Mouse (Mus musculus) urinary bladder, adult 2 months (tissue): ENCODE results near the gene AC134908.4. TPM values are rescaled to one million over a fixed set of nuclear protein-coding genes. Genes with fewer than 3 reads are reported as not detected.

Experiments
- DNase-seq: peaks from one replicate; pipeline ENCODE4 v3.0.0; 2022; ENCODE audit warnings: low spot score
- polyA plus RNA-seq: library from polyadenylated mRNA; depleted of rRNA; stranded (reverse); fragments of >200 nt; gene quantifications from 2 replicates; pipeline ENCODE4 v1.2.3, GENCODE M21; 2012

AC134908.4 gene
- polyA plus RNA-seq, 1 experiment: not detected

DNA sequence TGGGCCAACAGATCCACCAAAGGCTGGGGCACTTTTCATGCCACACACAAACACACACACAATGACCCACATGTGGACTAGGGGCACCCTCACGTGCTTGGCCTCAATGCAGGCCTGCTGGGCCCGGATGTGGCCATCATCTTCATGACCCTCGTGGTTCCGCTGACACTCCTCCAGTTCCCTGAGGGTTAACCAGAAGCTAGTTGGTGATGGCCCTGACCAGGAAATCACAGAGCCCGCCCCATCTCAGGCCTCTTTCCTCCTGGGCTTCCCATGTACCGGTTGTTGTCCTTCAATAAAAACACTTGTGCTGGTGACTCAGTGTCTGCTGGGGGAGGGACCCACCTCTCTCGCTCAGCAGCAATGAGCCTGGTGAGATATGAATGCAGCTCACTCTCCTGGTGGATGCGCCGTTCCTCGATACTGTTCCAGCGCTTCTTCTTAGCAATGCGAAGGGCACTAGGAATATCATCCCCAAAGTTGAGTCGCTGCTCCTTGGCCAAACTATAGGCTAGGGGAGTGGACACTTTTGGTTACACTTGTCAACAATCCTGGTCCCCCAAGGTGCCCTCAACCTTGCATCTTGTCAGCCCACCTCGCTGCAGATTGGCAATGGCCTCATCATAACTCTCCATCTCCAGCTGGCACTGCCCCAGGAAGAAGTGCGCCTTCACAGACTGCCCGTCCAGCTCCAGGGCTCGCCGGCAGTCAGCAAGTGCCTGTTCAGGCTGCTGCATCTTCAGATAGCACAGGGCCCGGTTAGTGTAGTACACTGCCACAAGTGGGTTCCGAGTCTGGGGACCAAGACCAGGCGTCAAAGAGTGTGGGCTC lies 36.2 kb upstream of the AC134908.4 start:
- no peak for DNase-seq

DNA sequence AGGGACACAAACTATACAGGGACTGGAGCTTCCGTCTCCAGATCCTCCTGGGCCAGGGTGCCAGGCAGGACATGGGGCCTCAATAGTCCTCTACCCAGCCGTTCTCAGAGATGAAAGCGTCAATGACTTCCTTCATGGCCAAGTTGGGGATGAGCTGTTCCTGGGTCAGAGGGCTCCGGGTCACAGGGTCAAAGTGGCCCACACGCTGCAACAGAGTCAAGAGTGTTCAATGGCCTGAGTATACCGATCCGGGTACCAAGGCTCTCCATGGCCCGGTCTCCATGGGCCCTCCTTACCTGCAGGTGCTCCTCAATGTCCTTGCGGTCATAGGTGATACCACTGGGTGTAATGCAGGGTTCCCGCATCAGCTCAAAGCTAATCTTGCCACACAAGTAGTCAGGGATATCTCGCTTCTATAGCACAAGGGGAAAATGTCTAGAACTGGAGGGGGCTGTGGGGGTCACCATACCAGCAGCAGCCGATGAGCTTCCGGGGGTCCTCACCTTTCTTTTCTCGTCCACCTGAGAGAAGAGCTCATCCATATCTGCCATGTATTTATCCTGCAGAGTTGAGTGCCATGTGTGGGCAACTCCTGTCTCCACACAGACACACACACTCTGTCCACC lies 35.5 kb upstream of the AC134908.4 start:
- no peak for DNase-seq

DNA sequence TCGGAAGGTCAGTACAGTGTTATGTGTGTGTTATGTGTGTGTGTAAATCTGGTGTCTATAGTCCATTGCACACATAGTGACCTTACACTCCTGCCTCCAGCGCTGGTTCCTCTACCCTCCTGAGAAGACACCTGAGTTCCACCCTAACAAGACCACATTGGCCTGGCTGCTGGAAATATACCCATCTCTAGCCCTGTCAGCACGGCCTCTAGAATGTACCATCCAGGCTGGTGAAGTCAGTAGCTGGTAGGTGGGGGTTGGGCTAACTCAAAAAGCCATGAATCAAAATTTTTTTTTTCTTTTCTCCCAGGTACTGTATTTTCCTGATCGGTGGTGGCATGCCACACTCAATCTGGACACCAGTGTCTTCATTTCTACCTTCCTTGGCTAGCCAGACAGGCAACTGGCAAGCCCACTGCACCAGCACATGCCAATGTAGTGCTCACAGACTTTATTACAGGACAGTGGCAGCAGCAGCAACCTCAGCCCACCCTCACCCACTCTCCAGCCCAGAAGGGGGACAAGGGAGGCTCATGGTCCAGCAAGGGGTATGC lies 34.8 kb upstream of the AC134908.4 start:
- DNase-seq: no peak

DNA sequence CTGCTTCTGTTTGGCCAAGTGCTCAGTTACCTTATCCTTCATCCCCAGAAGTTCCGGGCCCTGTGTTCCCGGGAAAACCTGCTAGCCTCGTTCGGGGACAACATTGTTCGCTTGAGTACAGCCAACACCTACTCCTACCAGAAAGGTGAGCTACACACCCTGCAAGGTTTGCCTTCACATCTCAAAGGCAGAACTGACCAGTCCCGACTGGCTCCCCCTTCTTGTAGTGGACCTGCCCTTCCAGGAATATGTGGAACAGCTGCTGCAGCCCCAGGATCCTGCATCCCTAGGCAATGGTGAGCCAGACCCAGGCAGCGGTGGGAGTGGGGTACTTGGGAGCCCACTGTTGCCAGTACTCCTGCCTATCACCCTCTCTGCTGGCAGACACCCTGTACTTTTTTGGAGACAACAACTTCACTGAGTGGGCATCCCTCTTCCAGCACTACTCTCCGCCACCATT lies 34.1 kb upstream of the AC134908.4 start:
- DNase-seq: no peak

DNA sequence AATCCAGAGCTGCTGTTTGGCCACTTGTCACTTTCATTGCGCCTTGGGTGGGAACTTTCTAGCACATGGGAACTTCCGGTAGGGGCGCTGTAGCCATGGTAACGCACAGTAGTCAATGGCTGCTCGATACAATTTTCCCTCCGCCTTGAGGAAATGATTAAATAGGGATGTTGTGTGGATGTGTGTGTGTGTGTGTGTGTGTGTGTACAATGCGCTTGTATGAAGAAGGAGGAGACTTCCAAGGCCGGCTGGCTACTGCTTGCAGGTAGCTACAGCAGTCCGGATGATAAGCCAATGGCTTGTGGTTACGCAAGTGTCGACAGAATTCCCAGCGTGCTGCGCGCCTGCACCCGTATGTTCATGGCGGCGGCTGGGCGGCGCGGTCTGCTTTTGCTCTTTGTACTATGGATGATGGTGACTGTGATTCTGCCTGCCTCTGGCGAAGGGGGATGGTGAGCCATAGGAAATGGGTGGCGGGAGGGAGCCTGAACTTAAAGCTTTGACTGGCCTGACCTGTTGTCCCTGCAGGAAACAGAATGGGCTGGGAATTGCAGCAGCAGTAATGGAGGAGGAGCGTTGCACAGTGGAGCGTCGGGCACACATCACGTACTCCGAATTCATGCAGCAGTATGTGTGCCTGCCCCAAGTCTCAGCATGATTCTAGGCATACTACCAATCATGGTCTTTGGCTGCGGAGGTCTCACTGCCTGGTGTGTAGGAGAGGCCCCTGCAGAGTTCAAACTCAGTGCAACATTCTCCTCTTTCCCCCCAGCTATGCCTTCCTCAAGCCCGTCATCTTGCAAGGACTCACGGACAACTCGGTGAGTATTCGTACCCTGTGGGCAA lies 33.5 kb upstream of the AC134908.4 start, which contains the start of gene Jmjd8:
Jmjd8 (plus strand) TSS at position 156 of the 846 bp plus-strand sequence.
- DNase-seq: no peak

DNA sequence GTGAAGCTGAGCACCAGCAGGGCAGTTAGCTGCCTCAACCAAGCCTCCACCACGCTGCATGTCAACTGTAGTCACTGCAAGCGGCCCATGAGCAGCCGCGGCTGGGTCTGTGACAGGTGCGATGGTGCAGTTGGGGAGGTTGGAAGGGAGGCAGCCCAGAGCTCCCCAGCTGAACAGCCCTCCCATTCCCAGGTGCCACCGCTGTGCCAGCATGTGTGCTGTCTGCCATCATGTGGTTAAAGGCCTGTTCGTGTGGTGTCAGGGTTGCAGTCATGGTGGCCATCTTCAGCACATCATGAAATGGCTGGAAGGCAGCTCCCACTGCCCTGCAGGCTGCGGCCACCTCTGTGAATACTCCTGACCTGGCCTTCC lies 32.8 kb upstream of the AC134908.4 start:
- no peak for DNase-seq

DNA sequence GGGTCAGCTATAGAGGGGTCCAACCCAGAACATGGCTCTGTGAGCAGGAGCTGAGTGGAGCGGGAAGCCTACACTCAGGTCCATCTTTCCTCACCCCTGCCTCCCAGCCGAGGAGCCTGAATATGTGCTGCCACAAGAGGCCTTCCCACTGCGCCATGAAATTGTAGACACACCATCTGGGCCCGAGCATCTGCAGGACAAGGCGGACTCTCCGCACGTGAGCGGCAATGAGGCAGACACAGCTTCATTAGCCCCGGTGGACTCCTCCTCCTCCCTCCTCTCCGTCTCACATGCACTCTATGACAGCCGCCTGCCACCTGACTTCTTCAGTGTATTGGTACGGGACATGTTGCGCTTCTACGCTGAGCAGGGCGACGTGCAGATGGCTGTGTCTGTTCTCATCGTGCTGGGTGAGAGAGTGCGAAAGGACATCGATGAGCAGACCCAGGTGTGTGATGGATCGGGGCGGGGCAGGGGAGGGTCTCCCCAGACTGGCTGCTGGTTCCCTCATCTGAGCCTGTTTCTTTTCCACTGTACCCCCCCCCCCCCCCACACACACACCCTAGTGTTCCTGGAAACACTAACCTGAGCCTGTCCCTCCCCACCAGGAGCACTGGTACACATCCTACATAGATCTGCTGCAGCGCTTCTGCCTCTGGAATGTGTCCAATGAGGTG lies 32.2 kb upstream of the AC134908.4 start:
- no peak for DNase-seq

DNA sequence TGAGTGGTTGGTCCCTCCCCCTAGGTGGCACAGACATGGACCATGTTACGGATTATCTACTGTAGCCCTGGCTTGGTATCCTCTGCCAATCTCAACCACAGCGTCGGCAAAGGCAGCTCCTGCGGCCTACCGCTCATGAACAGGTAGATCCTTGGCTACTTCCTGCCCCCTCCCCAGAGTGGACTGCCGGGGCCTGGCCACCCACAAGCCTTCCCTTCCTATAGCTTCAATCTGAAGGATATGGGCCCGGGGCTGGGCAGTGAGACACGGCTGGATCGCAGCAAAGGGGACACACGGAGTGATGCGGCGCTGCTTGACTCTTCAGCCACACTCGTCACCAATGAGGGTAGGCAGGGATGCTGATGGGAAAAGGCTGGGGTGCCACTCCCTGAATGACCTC lies 31.6 kb upstream of the AC134908.4 start:
- no peak for DNase-seq

DNA sequence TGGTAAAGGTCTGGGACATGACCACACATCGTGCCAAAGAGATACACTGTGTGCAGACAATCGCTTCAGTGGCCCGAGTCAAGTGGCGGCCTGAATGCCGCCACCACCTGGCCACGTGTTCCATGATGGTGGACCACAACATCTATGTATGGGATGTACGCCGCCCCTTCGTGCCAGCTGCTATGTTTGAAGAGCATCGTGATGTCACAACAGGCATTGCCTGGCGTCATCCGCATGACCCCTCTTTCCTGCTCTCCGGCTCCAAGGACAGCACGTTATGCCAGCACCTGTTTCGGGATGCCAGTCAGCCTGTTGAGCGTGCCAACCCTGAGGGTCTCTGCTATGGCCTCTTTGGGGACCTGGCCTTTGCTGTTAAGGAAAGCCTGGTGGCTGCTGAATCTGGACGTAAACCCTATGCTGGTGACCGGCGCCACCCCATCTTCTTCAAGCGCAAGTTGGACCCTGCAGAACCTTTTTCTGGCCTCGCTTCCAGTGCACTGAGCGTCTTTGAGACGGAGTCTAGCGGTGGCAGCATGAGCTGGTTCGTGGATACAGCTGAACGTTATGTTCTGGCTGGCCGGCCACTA lies 30.6 kb upstream of the AC134908.4 start:
- no peak for DNase-seq

DNA sequence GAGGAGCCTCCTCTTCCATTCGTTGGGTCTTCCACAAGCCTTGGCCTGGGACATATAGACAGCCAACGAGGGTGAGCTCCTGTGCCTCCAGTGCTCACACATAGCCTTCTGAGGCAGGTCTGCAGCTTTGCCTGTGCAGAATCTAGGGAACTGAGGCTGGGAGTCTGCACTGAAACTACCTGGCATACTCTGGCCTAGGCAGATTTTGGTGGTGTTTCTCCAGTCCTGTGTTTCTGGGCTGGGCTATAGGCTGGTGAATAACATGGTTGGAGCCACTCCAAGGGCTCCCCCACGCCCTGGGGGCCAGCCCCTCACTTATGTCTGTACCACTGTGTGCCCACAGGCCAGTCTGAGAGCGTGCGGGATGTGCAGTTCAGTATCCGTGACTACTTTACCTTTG lies 29.9 kb upstream of the AC134908.4 start:
- no peak for DNase-seq

DNA sequence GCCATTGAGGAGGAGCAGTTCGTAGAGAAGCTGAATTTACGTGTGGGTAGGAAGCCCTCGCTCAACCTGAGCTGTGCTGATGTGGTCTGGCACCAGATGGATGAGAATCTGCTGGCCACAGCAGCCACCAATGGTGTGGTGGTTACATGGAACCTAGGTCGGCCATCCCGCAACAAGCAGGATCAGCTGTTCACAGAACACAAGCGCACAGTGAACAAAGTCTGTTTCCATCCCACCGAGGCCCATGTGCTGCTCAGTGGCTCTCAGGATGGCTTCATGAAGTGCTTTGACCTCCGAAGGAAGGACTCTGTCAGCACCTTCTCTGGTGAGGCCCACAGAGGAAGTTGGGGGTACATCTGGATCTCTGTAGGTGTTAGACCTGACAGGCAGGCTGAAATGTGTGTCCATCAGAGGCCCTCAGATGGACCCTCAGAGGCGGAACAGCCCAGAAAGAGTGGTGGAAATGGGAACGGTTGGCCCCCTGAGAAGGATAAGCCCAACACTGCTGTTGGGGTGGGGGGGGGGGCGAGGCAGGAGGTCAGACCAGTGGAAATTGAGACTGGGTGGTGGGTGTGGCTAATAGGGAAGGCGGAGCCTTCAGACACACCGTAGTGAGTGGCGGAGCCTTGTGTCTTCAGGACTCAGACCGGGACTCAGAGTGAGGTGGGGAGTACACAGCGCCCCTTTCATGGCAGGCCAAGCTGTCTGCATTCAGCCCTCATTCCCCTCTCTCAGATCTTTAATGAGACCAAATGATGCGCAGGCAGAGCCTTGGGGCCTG lies 29.1 kb upstream of the AC134908.4 start:
- no peak for DNase-seq

DNA sequence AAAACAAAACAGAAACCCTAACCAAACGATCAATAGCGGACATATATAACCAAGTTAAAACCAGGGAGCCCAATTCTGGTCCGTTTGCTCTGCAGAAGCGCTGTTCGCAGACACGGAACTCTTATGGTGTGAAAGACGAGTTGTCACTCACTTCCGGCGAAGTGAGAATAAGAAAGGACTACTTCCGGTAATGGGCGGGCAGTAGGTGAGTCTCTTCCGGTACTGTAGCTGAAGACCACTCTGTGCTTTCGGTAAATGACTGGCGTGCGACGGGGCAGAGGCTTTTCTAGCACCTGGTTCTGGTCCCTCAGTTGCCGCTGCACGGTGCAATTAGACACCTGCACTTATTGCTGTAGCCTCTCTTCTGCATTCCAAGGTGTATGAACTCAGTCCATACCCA lies 28.0 kb upstream of the AC134908.4 start, which contains the start of gene Wdr24:
Wdr24 (plus strand) TSS at position 176 of the 400 bp plus-strand sequence.
- no peak for DNase-seq

DNA sequence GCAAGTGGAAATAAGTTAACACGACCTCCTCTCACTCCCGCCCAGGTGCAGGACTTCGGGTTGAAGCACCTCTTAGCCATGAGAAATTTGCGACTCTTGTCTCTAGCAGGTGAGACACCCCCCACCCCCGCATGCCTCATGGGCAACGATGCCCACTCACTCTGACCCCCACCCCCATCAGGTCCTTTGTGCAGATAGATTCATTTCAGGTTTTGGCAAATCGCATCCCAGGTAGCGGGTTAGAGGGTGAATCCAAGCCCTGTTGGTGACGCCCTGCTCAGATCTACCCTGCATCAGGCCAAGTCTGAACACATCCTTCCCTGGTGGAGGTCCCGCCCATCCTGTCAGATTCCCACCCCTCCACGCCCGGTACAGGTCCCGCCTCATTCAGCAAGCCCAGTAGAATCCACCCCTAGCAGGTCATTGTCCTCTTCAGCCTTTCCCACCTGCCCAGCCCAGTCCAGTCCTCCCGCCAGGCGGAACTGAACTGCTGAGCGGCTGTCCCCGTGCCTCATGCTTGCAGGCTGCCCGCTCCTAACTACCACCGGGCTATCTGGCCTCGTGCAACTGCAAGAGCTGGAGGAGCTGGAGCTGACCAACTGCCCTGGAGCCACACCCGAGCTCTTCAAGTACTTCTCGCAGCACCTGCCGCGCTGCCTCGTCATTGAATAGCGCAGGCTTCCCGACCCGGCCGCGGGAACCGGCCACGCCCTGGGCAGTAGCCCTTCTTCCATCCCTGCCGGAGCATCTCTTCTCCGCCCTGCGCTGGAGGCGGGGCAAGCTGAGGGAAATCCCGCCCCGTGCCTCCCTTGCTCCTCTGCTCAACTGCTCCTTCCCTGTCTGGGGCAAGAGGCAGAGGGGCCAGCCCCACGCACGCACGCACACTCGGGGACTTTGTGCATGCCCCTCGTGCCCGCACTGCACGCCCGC lies 23.7 kb upstream of the AC134908.4 start:
- DNase-seq: no peak

DNA sequence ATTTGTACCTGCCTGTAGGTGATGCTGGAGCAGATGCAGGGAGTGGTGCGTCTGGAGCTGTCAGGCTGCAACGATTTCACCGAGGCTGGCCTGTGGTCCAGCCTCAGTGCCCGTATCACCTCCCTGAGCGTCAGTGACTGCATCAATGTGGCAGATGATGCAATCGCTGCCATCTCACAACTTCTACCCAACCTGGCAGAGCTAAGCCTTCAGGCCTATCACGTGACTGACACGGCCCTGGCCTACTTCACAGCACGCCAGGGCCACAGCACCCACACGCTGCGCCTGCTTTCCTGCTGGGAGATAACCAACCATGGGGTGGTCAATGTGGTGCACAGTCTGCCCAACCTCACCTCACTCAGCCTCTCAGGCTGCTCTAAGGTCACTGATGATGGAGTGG lies 22.2 kb upstream of the AC134908.4 start:
- no peak for DNase-seq

DNA sequence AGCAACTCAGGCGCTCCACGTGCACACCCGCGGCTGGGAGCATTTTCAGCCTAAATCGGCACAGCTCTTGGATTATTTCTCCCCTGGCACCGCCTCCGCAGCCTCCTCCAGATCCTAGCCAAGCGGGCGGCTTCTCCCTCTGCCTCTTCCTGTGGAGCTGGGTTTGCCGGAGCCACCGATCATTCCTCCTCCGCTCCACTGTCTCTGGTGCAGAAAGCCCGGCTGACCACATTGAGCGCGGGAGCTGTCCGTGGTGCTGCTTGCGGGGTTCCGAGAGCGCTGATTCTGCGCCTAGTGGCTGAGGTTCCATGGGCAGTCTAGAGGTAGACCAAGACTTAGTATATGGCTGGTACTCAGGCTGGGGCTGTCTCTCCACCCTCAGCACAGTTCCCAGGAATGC lies 18.0 kb upstream of the AC134908.4 start:
- DNase-seq: peak; percentile 69

DNA sequence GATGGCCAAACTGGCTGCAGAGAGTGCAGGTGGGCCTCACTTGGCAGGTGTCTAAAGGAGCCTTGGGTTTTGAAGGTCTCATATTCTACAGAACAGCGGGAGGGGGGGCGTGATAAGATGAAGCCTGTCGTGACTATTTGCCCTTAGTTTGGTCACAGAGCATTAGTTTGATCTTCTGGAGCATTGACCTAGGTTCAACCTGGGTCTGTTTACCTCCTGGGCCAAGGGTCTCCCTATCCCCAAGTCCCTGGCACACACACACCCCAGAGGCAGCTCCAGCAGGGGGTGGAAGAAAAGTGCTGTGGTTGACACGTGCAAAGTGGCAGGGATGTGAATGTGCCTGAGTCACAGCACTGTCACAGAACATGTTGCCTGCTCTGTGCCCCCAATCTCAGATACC lies 15.4 kb upstream of the AC134908.4 start:
- no peak for DNase-seq

DNA sequence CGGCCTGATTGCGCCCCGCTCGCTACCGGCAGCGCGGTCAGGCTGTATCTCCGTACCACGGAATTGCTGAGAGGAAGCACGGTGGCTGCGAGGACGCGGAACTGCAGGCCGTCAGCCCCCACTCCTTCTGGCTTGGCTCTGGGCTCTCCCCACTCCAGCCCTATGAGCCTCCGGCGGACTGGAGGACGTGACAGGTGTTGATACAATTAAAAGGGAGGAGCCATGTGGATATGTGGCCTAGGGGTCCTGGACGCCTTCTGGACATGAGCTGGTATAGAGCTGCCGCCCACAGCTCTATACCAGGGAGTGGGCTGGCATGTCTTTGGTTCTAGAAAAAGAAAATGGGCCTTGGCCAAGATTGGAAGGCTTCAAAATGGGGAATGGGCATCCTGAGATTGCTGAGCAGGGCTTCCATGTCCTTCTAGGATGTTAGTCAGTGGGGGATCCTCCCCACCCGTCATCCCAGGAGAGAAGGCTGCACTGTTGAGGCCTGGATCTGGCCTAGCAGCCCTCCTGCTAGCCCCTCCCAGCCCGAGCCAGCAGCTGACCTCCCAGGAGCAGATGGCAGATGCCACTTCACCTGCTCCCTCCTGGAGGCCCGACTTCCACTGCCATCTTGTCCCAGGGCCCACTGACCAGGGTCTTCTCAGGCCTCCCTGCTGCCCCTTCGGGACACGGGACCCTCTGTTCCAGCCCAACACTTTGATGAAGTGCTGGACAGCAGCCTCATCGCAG lies 14.3 kb upstream of the AC134908.4 start:
- DNase-seq: no peak
